Mouse (Mus musculus): ENCODE measurements around the gene D930020B18Rik. TPM values are rescaled to one million over a fixed set of nuclear protein-coding genes. Genes with fewer than 3 reads are reported as not detected.

The D930020B18Rik gene
- polyA plus RNA-seq, 1 experiment from 2014 or later: 0.23 TPM

- Histone ChIP-seq H3K36me3 (no peaks in the 10 kb centered on the region), H3K4me1 (no peaks in the 10 kb centered on the region), H3K9ac (replicated peaks) (no peak overlapping the region), H3K9me3 (replicated peaks) (no peaks in the 10 kb centered on the region), H3K27ac (replicated peaks) (no peak overlapping the region), H3K4me3 (replicated peaks) (no peak overlapping the region), H3K27me3 (replicated peaks) (no peaks in the 10 kb centered on the region), H3K4me2 (no peak overlapping the region)
- ATAC-seq (ENCODE audit: low FRiP score): no peak
- 92% methylated on average over 2 of the region's 2 CpGs for WGBS
Observed at GRCm38 (mm10) chr10:121680902-121681301, 39.5 kb downstream of the D930020B18Rik start.

- H3K27ac ChIP-seq (replicated peaks): no peak overlapping the region
- H3K9ac ChIP-seq (replicated peaks): no peak overlapping the region
- no peak for ATAC-seq (ENCODE audit: low FRiP score)
- no peaks in the 10 kb centered on the region for H3K36me3 ChIP-seq
- no peaks in the 10 kb centered on the region for H3K9me3 ChIP-seq (replicated peaks)
- no peak overlapping the region for H3K4me2 ChIP-seq
- no peaks in the 10 kb centered on the region for H3K27me3 ChIP-seq (replicated peaks)
- no peaks in the 10 kb centered on the region for H3K4me1 ChIP-seq
- no peak overlapping the region for H3K4me3 ChIP-seq (replicated peaks)
- 96% methylated on average over 10 of the region's 10 CpGs for WGBS
Observed at GRCm38 (mm10) chr10:121682539-121682938, 41.2 kb downstream of the D930020B18Rik start.

GRCm38 (mm10) chr10:121686153-121686660 lies 44.8 kb downstream of the D930020B18Rik start:
- no peak for ATAC-seq (ENCODE audit: low FRiP score)
- H3K4me2 ChIP-seq: no peak overlapping the region
- no peaks in the 10 kb centered on the region for H3K9me3 ChIP-seq (replicated peaks)
- no peaks in the 10 kb centered on the region for H3K27me3 ChIP-seq (replicated peaks)
- H3K36me3 ChIP-seq: no peaks in the 10 kb centered on the region
- H3K4me1 ChIP-seq: peaks cover 7% of the 10 kb centered on the region; the same call in 1 of the 2 replicates
- H3K9ac ChIP-seq (replicated peaks): no peak overlapping the region
- no peak overlapping the region for H3K4me3 ChIP-seq (replicated peaks)
- no peak overlapping the region for H3K27ac ChIP-seq (replicated peaks)
- 92% methylated on average over 4 of the region's 4 CpGs for WGBS

GRCm38 (mm10) chr10:121687511-121687910 lies 46.1 kb downstream of the D930020B18Rik start:
- no peak overlapping the region for H3K4me2 ChIP-seq
- H3K9ac ChIP-seq (replicated peaks): no peak overlapping the region
- no peaks in the 10 kb centered on the region for H3K27me3 ChIP-seq (replicated peaks)
- 75% methylated on average over 7 of the region's 7 CpGs for WGBS
- H3K4me3 ChIP-seq (replicated peaks): no peak overlapping the region
- H3K4me1 ChIP-seq: peaks cover 7% of the 10 kb centered on the region; the same call in 1 of the 2 replicates
- ATAC-seq (ENCODE audit: low FRiP score): no peak
- no peak overlapping the region for H3K27ac ChIP-seq (replicated peaks)
- H3K36me3 ChIP-seq: no peaks in the 10 kb centered on the region
- H3K9me3 ChIP-seq (replicated peaks): no peaks in the 10 kb centered on the region

GRCm38 (mm10) chr10:121689591-121690314 lies 48.4 kb downstream of the D930020B18Rik start:
- peak overlapping the region; percentile 30; the same call in 1 of the 2 replicates for H3K27ac ChIP-seq (replicated peaks)

GRCm38 (mm10) chr10:121692944-121693579 lies 51.7 kb downstream of the D930020B18Rik start:
- Histone ChIP-seq H3K36me3 (no peaks in the 10 kb centered on the region), H3K4me1 (peaks cover 7% of the 10 kb centered on the region; the same call in 1 of the 2 replicates), H3K27ac (replicated peaks) (no peak overlapping the region), H3K27me3 (replicated peaks) (no peaks in the 10 kb centered on the region), H3K9ac (replicated peaks) (no peak overlapping the region), H3K9me3 (replicated peaks) (no peaks in the 10 kb centered on the region), H3K4me3 (replicated peaks) (no peak overlapping the region), H3K4me2 (peak overlapping the region; percentile 34)
- no peak for ATAC-seq (ENCODE audit: low FRiP score)
- WGBS: 58% methylated on average over 18 of the region's 18 CpGs

More at GRCm38 (mm10) chr10:121689591-121690314, 48.4 kb downstream of the D930020B18Rik start:
- Histone ChIP-seq H3K4me3 (replicated peaks) (no peak overlapping the region), H3K27me3 (replicated peaks) (no peaks in the 10 kb centered on the region), H3K9ac (replicated peaks) (no peak overlapping the region), H3K9me3 (replicated peaks) (no peaks in the 10 kb centered on the region), H3K4me2 (peak overlapping the region; percentile 40), H3K36me3 (no peaks in the 10 kb centered on the region), H3K4me1 (peaks cover 7% of the 10 kb centered on the region; the same call in 1 of the 2 replicates)
- 20% methylated on average over 15 of the region's 15 CpGs for WGBS
- peak; percentile 88 for ATAC-seq (ENCODE audit: low FRiP score)

GRCm38 (mm10) chr10:121694567-121694966 lies 53.2 kb downstream of the D930020B18Rik start:
- Histone ChIP-seq H3K4me1 (peaks cover 7% of the 10 kb centered on the region; the same call in 1 of the 2 replicates), H3K36me3 (no peaks in the 10 kb centered on the region), H3K27me3 (replicated peaks) (no peaks in the 10 kb centered on the region), H3K9me3 (replicated peaks) (no peaks in the 10 kb centered on the region), H3K27ac (replicated peaks) (no peak overlapping the region), H3K9ac (replicated peaks) (no peak overlapping the region), H3K4me2 (no peak overlapping the region), H3K4me3 (replicated peaks) (no peak overlapping the region)
- no peak for ATAC-seq (ENCODE audit: low FRiP score)
- 87% methylated on average over 11 of the region's 11 CpGs for WGBS

- Histone ChIP-seq H3K27me3 (replicated peaks) (no peaks in the 10 kb centered on the region), H3K36me3 (no peaks in the 10 kb centered on the region), H3K4me3 (replicated peaks) (no peak overlapping the region), H3K4me1 (no peaks in the 10 kb centered on the region), H3K4me2 (no peak overlapping the region), H3K9me3 (replicated peaks) (no peaks in the 10 kb centered on the region), H3K9ac (replicated peaks) (no peak overlapping the region), H3K27ac (replicated peaks) (no peak overlapping the region)
- ATAC-seq (ENCODE audit: low FRiP score): no peak
- 61% methylated on average over 11 of the region's 11 CpGs for WGBS
Observed at GRCm38 (mm10) chr10:121701296-121702248, 60.2 kb downstream of the D930020B18Rik start.

- Histone ChIP-seq H3K27me3 (replicated peaks) (no peaks in the 10 kb centered on the region), H3K9ac (replicated peaks) (no peak overlapping the region), H3K4me2 (no peak overlapping the region), H3K27ac (replicated peaks) (no peak overlapping the region), H3K4me3 (replicated peaks) (no peak overlapping the region), H3K36me3 (no peaks in the 10 kb centered on the region), H3K4me1 (no peaks in the 10 kb centered on the region), H3K9me3 (replicated peaks) (no peaks in the 10 kb centered on the region)
- ATAC-seq (ENCODE audit: low FRiP score): no peak; the same call in 1 of the 2 replicates
- WGBS: 80% methylated on average over 6 of the region's 6 CpGs
Observed at GRCm38 (mm10) chr10:121703619-121704018, 62.2 kb downstream of the D930020B18Rik start.

- no peak overlapping the region for H3K9ac ChIP-seq (replicated peaks)
- H3K4me3 ChIP-seq (replicated peaks): no peak overlapping the region
- no peak overlapping the region for H3K27ac ChIP-seq (replicated peaks)
- H3K27me3 ChIP-seq (replicated peaks): no peaks in the 10 kb centered on the region
- WGBS: 86% methylated on average over 6 of the region's 6 CpGs
- H3K4me1 ChIP-seq: no peaks in the 10 kb centered on the region
- no peaks in the 10 kb centered on the region for H3K36me3 ChIP-seq
- H3K9me3 ChIP-seq (replicated peaks): no peaks in the 10 kb centered on the region
- ATAC-seq (ENCODE audit: low FRiP score): no peak
- H3K4me2 ChIP-seq: no peak overlapping the region
Observed at GRCm38 (mm10) chr10:121704871-121705270, 63.5 kb downstream of the D930020B18Rik start.
